Mouse (Mus musculus) lung, postnatal 10 days (tissue): Measurements from ENCODE around the gene Rab25.

Experiments used
- DNase-seq: peaks from one replicate; pipeline ENCODE4 v3.0.0; 2021

Gene Rab25

GRCm38 (mm10) chr3:88541622-88542401 lies 6.3 kb downstream of the Rab25 start:
- no peak for DNase-seq

GRCm38 (mm10) chr3:88540085-88540484 lies 8.0 kb downstream of the Rab25 start:
- DNase-seq: no peak

GRCm38 (mm10) chr3:88539397-88539796 lies 8.7 kb downstream of the Rab25 start:
- DNase-seq: no peak

- DNase-seq: no peak
Measured at GRCm38 (mm10) chr3:88538271-88539145, 9.6 kb downstream of the Rab25 start.

- peak; percentile 42 for DNase-seq
Measured at GRCm38 (mm10) chr3:88537146-88537545, 11.0 kb downstream of the Rab25 start.

GRCm38 (mm10) chr3:88536103-88536930 lies 11.8 kb downstream of the Rab25 start:
- peak; percentile 85 for DNase-seq

GRCm38 (mm10) chr3:88535527-88535926 lies 12.6 kb downstream of the Rab25 start:
- no peak for DNase-seq

- no peak for DNase-seq
Measured at GRCm38 (mm10) chr3:88535005-88535404, 13.1 kb downstream of the Rab25 start.

- DNase-seq: no peak
Measured at GRCm38 (mm10) chr3:88533706-88534105, 14.4 kb downstream of the Rab25 start.

- peak; percentile 58 for DNase-seq
Measured at GRCm38 (mm10) chr3:88532689-88533511, 15.2 kb downstream of the Rab25 start.

- no peak for DNase-seq
Measured at GRCm38 (mm10) chr3:88532299-88532674, 15.8 kb downstream of the Rab25 start, which contains the start of gene Mex3a. Gene Mex3a, plus strand, starts transcription at chr3:88532395.

GRCm38 (mm10) chr3:88531348-88532298 lies 16.5 kb downstream of the Rab25 start:
- DNase-seq: peak; percentile 94

- no peak for DNase-seq
Measured at GRCm38 (mm10) chr3:88530082-88530864, 17.8 kb downstream of the Rab25 start.

GRCm38 (mm10) chr3:88529204-88530000 lies 18.7 kb downstream of the Rab25 start:
- no peak for DNase-seq

- DNase-seq: no peak
Measured at GRCm38 (mm10) chr3:88528646-88529045, 19.5 kb downstream of the Rab25 start.

- DNase-seq: peak; percentile 41
Measured at GRCm38 (mm10) chr3:88527565-88527964, 20.5 kb downstream of the Rab25 start.

- DNase-seq: peak; percentile 93
Measured at GRCm38 (mm10) chr3:88526157-88527131, 21.7 kb downstream of the Rab25 start.

- no peak for DNase-seq
Measured at GRCm38 (mm10) chr3:88525021-88525420, 23.1 kb downstream of the Rab25 start.
